Mouse (Mus musculus): ENCODE data around the gene Vmn1r80.
"Not testable (repeated sequence)": the region's sequence is repeated elsewhere in the genome, so short reads cannot be mapped to it uniquely, and the experiment has no call there.

Vmn1r80 gene

GRCm38 (mm10) chr7:12188986-12189385 lies at the start of gene Vmn1r80:
Gene Vmn1r80, plus strand, starts transcription at chr7:12189286.
- no peak for DNase-seq

DNA sequence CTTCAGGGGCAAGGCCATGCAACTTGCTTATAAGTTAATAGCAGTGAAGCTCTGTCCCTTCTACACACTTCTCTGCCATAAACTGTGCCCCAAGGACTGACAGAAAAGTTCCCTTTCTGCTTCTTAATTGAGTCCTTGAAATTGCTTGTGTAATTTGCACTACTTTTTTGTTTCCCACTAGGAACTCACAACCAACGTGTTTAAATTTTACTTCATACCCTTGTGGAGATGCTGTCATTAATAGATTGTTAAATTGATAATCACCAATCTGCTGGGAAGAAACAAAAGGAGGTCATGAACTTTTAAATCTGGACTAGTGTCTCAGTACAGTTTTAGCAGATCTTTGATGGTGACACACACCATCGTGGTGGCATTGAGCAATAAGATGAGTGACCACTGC lies 39.1 kb upstream of the Vmn1r80 start, which contains the start of gene Vmn1r78:
Gene Vmn1r78, plus strand, starts transcription at position 301 of the 400 bp plus-strand sequence.
- DNase-seq, result no peak

- DNase-seq, result not testable (repeated sequence)
These were observed 32.6 kb upstream of the Vmn1r80 start for GRCm38 (mm10) chr7:12156463-12156862.

DNA sequence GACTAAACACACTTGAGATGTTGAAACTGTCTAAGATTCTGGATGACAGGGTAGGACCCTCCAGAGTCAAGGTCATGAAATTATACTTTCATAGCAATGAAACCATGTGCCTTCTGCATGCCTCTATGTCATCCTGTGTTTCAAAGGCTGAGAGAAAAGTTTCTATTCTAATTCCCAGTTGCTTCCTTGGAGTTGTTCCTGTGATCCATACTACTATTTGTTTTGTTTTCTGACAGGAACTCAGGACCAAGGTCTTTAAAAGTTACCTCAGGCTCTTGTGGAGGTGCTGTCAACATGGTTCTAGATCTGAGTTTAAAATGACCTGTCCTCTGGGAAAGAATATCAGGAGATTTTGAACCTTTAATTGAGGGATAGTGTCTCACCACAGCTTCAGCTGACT lies 18.1 kb upstream of the Vmn1r80 start, which contains the start of gene Vmn1r79:
Gene Vmn1r79, plus strand, starts transcription at position 301 of the 400 bp plus-strand sequence.
- DNase-seq, result not testable (repeated sequence)

GRCm38 (mm10) chr7:12172926-12173325 lies 16.2 kb upstream of the Vmn1r80 start:
- DNase-seq, result not testable (repeated sequence)

DNA sequence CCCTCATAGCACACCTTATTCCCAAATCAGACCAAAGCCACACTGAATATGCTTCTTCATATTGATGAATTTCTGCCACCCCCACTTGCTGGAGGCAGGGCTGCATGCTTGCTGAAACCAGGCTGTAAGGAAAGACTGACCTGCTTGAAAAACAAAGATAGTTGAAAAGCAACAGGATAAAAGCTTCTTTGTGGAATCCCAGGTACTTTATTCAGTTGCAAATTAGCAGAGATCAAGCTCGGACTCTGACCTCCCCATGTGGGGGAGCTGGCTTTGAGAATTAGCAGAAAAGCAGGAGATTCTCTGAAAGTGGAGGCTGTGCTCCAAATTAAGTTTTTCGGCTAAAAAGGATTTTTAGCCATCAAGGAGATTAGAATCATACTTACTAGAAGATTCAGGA lies 15.1 kb downstream of the Vmn1r80 start:
- no peak for DNase-seq

All from thymus, adult 18-20 months (tissue).